ENCODE assay signal across 26 mouse cellular contexts in genomic region chr10:29708653-29709052, GRCm38 (mm10).
DNase-seq lines count a peak whose midpoint lies in the region; ATAC-seq and TF ChIP-seq lines count a peak whose summit lies in the region.
"Had no signal": no experiment of that assay in that cellular context is flagged by ENCODE, and none has a peak within 500 bp of the region (broad histone marks: within the 10 kb centered on the region; RNA-seq: fewer than 3 reads in every experiment).

No protein-coding gene starts in this region.

- no peak for TF ChIP-seq POLR2A in brain, embryonic 14.5 days (IDR thresholded peaks at IDR 0.05; ENCODE audit: borderline replicate concordance, extremely low read depth, insufficient read depth, insufficient read length, poor library complexity, severe bottlenecking)

- peak; percentile 80 for DNase-seq in Muller cell, postnatal 12 days (ENCODE audit: inconsistent ontology term)
- DNase-seq in brain, embryonic 14.5 days (ENCODE audit: low read depth) = peak; percentile 12
- DNase-seq in fibroblast of lung, adult 2 months (ENCODE audit: low read depth) = peak; percentile 3
- no peak for DNase-seq in B cell, adult 2 months
- DNase-seq in kidney, postnatal 10 days = no peak
- no peak for DNase-seq in adipocyte (ENCODE audit: low spot score)
- DNase-seq: adrenal gland, adult 8-10 months; adrenal gland, postnatal 14 days; adrenal gland, postnatal 36 days; cerebellum, adult 11 months; cerebellum, adult 18-20 months; cerebellum, adult 8-10 months; cerebellum, adult 9-11 months; cerebellum, postnatal 14 days; cerebellum, postnatal 36 days; embryo, embryonic 11 days had no signal

- TF ChIP-seq CTCF in brain, embryonic 14.5 days (IDR thresholded peaks at IDR 0.05; ENCODE audit: borderline replicate concordance, extremely low read depth, insufficient read depth, insufficient read length) = no peak

- no peak overlapping the region for H3K4me3 ChIP-seq in midbrain, embryonic 15.5 days
- H3K4me3 ChIP-seq in midbrain, embryonic 16.5 days (ENCODE audit: low read depth, low read length) = no peak overlapping the region
- H3K4me3 ChIP-seq: embryonic facial prominence, embryonic 13.5 days; embryonic facial prominence, embryonic 15.5 days; forebrain, embryonic 10.5 days; forebrain, embryonic 12.5 days had no signal

- ATAC-seq in midbrain, embryonic 15.5 days (replicated peaks) = 0 out of 2 replicates have a peak, but pooled peaks have one; percentile 48
- no peak for ATAC-seq in midbrain, embryonic 16.5 days
- ATAC-seq: CD4-positive, CD25-positive, alpha-beta regulatory T cell, adult 4 months; forebrain, embryonic 14.5 days; forebrain, embryonic 16.5 days had no signal

- H3K4me2 ChIP-seq in midbrain, embryonic 15.5 days = no peak overlapping the region
- no peak overlapping the region for H3K4me2 ChIP-seq in midbrain, embryonic 16.5 days (ENCODE audit: low read length)
- H3K4me2 ChIP-seq: embryonic facial prominence, embryonic 13.5 days; embryonic facial prominence, embryonic 15.5 days; forebrain, embryonic 12.5 days had no signal

- no peaks in the 10 kb centered on the region for H3K36me3 ChIP-seq in midbrain, embryonic 15.5 days (replicated peaks)
- H3K36me3 ChIP-seq in midbrain, embryonic 16.5 days (ENCODE audit: control insufficient read depth, insufficient read depth, low read length) = no peaks in the 10 kb centered on the region
- H3K36me3 ChIP-seq: embryonic facial prominence, embryonic 13.5 days; embryonic facial prominence, embryonic 15.5 days; forebrain, embryonic 10.5 days; forebrain, embryonic 12.5 days had no signal

- H3K9ac ChIP-seq in midbrain, embryonic 15.5 days = no peak overlapping the region
- no peak overlapping the region for H3K9ac ChIP-seq in midbrain, embryonic 16.5 days (ENCODE audit: low read depth, low read length)
- H3K9ac ChIP-seq: embryonic facial prominence, embryonic 13.5 days; embryonic facial prominence, embryonic 15.5 days; forebrain, embryonic 12.5 days had no signal

- H3K27ac ChIP-seq in midbrain, embryonic 15.5 days = no peak overlapping the region
- H3K27ac ChIP-seq in midbrain, embryonic 16.5 days (ENCODE audit: low read length) = no peak overlapping the region
- H3K27ac ChIP-seq: embryonic facial prominence, embryonic 13.5 days; embryonic facial prominence, embryonic 15.5 days; forebrain, embryonic 10.5 days; forebrain, embryonic 12.5 days had no signal

- H3K4me1 ChIP-seq in midbrain, embryonic 15.5 days = no peaks in the 10 kb centered on the region
- no peaks in the 10 kb centered on the region for H3K4me1 ChIP-seq in midbrain, embryonic 16.5 days (ENCODE audit: control insufficient read depth, insufficient read depth, low read length)
- H3K4me1 ChIP-seq: embryonic facial prominence, embryonic 13.5 days; embryonic facial prominence, embryonic 15.5 days; forebrain, embryonic 12.5 days had no signal

- H3K27me3 ChIP-seq in midbrain, embryonic 15.5 days (replicated peaks) = no peaks in the 10 kb centered on the region
- H3K27me3 ChIP-seq in midbrain, embryonic 16.5 days (ENCODE audit: control insufficient read depth, insufficient read depth, low read depth, low read length) = no peaks in the 10 kb centered on the region
- H3K27me3 ChIP-seq: CH12.LX; embryonic facial prominence, embryonic 13.5 days; embryonic facial prominence, embryonic 15.5 days; forebrain, embryonic 12.5 days had no signal

- no peaks in the 10 kb centered on the region for H3K9me3 ChIP-seq in midbrain, embryonic 15.5 days
- no peaks in the 10 kb centered on the region for H3K9me3 ChIP-seq in midbrain, embryonic 16.5 days (replicated peaks; ENCODE audit: control insufficient read depth, low read length, poor library complexity, severe bottlenecking)
- H3K9me3 ChIP-seq: embryonic facial prominence, embryonic 13.5 days; embryonic facial prominence, embryonic 15.5 days; forebrain, embryonic 10.5 days; forebrain, embryonic 12.5 days had no signal

- WGBS in midbrain, embryonic 15.5 days = 34% methylated on average over 2 of the region's 2 CpGs
- WGBS in midbrain, embryonic 16.5 days = 31% methylated on average over 2 of the region's 2 CpGs

Comparison
In these comparisons a context has a peak if more than half of its experiments do, and no peak if none do; other contexts are left out.
1. DNase-seq: peak in Muller cell, postnatal 12 days (single experiment), brain, embryonic 14.5 days (single experiment) and fibroblast of lung, adult 2 months (single experiment); none in B cell, adult 2 months (0 of 2), kidney, postnatal 10 days (single experiment) and adipocyte (single experiment).